Mouse (Mus musculus) kidney, adult 2 months (tissue): Measurements from ENCODE around the gene 4921517D22Rik.

ENCODE experiments used
- CTCF ChIP-seq: fragments of 200-500 bp; conservative IDR thresholded peaks from 2 replicates; pipeline ENCODE4 v1.5.1; 2011; ENCODE audit warnings: low read depth, mild to moderate bottlenecking, control low read depth, low read length, moderate library complexity, mixed read lengths; ENCODE audit not compliant: insufficient read depth, insufficient read length
- POLR2A ChIP-seq: fragments of 200-500 bp; IDR thresholded peaks from one replicate; pipeline ENCODE4 v1.6.1; 2011; ENCODE audit warnings: low read depth, low read length, control low read depth

GRCm38 (mm10) chr13:59660371-59660770 lies 33.5 kb downstream of the 4921517D22Rik start:
- TF ChIP-seq POLR2A (no peak), CTCF (no peak)
